Mouse (Mus musculus): ENCODE results near the gene Sorbs1. TPM values are rescaled to one million over a fixed set of nuclear protein-coding genes. Genes with fewer than 3 reads are reported as not detected.

Gene Sorbs1
- polyA plus RNA-seq, 1 experiment from 2014 or later = 107 TPM

- no peak for ATAC-seq (ENCODE audit: low FRiP score, low read depth)
- H3K27me3 ChIP-seq (replicated peaks) = no peaks in the 10 kb centered on the region
- no peaks in the 10 kb centered on the region for H3K4me1 ChIP-seq
- H3K36me3 ChIP-seq = peaks cover 36% of the 10 kb centered on the region
- 82% methylated on average over 15 of the region's 15 CpGs for WGBS
- no peak overlapping the region for H3K4me3 ChIP-seq
- H3K27ac ChIP-seq = no peak overlapping the region
- H3K9me3 ChIP-seq = no peaks in the 10 kb centered on the region
- H3K9ac ChIP-seq = no peak overlapping the region
- H3K4me2 ChIP-seq (replicated peaks) = no peak overlapping the region
Observed at GRCm38 (mm10) chr19:40310410-40311130, 203.0 kb downstream of the Sorbs1 start.

DNA sequence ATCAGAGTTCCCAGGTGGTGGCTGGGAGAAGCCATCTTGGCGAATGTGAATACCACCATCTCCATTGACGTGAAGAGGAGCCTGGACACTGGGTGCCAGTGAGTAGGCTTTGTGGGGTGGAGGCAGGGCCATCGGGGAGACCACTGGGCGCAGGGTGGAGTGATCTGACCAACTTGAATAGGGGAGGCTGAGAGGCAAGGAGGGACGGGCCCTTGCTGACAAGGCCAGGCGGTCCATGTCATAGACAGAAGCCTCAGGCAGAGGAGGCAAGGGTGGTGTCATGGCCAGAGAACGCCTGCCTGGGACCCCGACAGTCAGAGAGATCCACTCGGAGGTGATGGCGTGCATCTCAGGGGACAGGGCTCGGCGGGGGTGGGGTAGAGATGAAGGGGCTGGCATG is 203.7 kb downstream of the Sorbs1 start:
- Histone ChIP-seq H3K9me3 (no peaks in the 10 kb centered on the region), H3K27ac (no peak overlapping the region), H3K4me1 (no peaks in the 10 kb centered on the region), H3K4me3 (no peak overlapping the region), H3K36me3 (peaks cover 36% of the 10 kb centered on the region), H3K9ac (no peak overlapping the region), H3K27me3 (replicated peaks) (no peaks in the 10 kb centered on the region), H3K4me2 (replicated peaks) (no peak overlapping the region)
- ATAC-seq (ENCODE audit: low FRiP score, low read depth) = no peak
- 89% methylated on average over 12 of the region's 12 CpGs for WGBS

GRCm38 (mm10) chr19:40307550-40307949 is 206.0 kb downstream of the Sorbs1 start:
- ATAC-seq (ENCODE audit: low FRiP score, low read depth) = no peak
- H3K27ac ChIP-seq = no peak overlapping the region
- H3K9me3 ChIP-seq = no peaks in the 10 kb centered on the region
- no peaks in the 10 kb centered on the region for H3K4me1 ChIP-seq
- no peak overlapping the region for H3K4me2 ChIP-seq (replicated peaks)
- WGBS = 93% methylated on average over 7 of the region's 7 CpGs
- no peaks in the 10 kb centered on the region for H3K27me3 ChIP-seq (replicated peaks)
- no peak overlapping the region for H3K9ac ChIP-seq
- peaks cover 33% of the 10 kb centered on the region for H3K36me3 ChIP-seq
- H3K4me3 ChIP-seq = no peak overlapping the region

DNA sequence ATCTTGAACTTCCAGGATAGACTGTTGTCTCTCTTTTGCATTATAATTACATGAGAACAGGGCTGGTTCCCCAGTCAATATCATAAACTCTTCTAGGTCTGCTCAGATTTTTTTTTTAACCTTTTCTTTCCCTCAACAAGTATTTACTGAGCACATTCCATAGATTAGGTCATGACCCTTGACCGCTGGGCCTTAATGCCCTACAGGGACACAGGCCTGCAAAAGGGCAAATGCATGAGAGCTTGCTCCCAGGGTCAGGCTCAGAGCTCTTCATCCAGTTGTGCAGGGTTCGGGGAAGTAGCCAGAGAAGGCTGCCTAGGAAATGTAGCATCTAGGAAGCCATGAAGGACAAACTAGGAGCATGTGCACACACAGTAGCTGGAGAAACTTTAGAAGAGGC is 206.9 kb downstream of the Sorbs1 start:
- Histone ChIP-seq H3K9me3 (no peaks in the 10 kb centered on the region), H3K36me3 (peaks cover 31% of the 10 kb centered on the region), H3K27me3 (replicated peaks) (no peaks in the 10 kb centered on the region), H3K4me3 (no peak overlapping the region), H3K4me1 (no peaks in the 10 kb centered on the region), H3K4me2 (replicated peaks) (no peak overlapping the region), H3K9ac (no peak overlapping the region), H3K27ac (no peak overlapping the region)
- no peak for ATAC-seq (ENCODE audit: low FRiP score, low read depth)
- 78% methylated on average over 2 of the region's 2 CpGs for WGBS

- H3K9ac ChIP-seq = no peak overlapping the region
- peaks cover 20% of the 10 kb centered on the region for H3K36me3 ChIP-seq
- H3K4me1 ChIP-seq = no peaks in the 10 kb centered on the region
- no peaks in the 10 kb centered on the region for H3K27me3 ChIP-seq (replicated peaks)
- no peak for ATAC-seq (ENCODE audit: low FRiP score, low read depth)
- H3K27ac ChIP-seq = no peak overlapping the region
- H3K9me3 ChIP-seq = no peaks in the 10 kb centered on the region
- WGBS = 88% methylated on average over 7 of the region's 7 CpGs
- no peak overlapping the region for H3K4me2 ChIP-seq (replicated peaks)
- H3K4me3 ChIP-seq = no peak overlapping the region
Observed at GRCm38 (mm10) chr19:40305456-40305855, 208.1 kb downstream of the Sorbs1 start.

DNA sequence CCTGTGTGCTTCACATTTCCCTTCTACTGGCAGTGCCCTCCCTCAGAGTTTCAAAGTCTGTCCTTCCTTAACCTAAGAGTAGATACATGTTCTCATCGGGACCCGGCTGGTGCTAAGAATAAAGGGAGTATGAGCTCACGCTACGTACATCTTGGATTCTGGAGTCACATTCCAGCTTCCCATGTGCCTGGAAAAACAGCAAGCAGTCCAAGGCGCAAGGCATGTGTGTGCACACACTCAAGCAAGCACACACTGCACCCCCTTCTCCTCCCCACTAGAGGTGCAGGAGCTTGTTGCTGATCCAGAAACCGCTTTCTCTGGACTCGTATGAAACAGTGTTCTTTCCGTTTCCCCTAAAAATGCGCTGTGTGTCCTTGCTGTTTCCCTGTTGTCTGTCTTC is 210.7 kb downstream of the Sorbs1 start:
- no peak overlapping the region for H3K4me3 ChIP-seq
- WGBS = 88% methylated on average over 9 of the region's 9 CpGs
- no peak overlapping the region for H3K4me2 ChIP-seq (replicated peaks)
- no peak overlapping the region for H3K27ac ChIP-seq
- no peak overlapping the region for H3K9ac ChIP-seq
- peaks cover 7% of the 10 kb centered on the region; the same call in 1 of the 2 replicates for H3K36me3 ChIP-seq
- H3K4me1 ChIP-seq = no peaks in the 10 kb centered on the region
- no peak for ATAC-seq (ENCODE audit: low FRiP score, low read depth)
- H3K9me3 ChIP-seq = no peaks in the 10 kb centered on the region
- H3K27me3 ChIP-seq (replicated peaks) = no peaks in the 10 kb centered on the region

DNA sequence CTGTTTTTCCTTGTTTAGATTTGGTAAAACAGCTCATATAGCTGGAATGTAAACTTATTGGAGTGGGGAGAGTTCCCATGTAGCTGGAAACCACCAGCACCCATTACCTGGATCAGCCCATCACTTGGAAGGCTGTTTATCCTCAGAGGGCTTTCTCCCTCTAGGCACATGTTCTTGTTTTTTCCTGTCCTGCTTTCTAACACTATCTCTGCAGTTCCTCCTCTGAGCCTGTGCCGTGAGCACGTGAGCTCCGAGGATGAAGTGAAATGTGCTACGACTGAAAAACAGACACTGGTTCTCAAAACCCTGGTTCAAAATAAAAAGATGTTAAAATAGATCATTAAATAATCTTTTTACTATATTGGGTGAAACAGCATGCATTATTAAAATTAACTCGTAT is 211.1 kb downstream of the Sorbs1 start:
- Histone ChIP-seq H3K27ac (no peak overlapping the region), H3K27me3 (replicated peaks) (no peaks in the 10 kb centered on the region), H3K4me2 (replicated peaks) (no peak overlapping the region), H3K36me3 (peaks cover 3% of the 10 kb centered on the region; the same call in 1 of the 2 replicates), H3K4me1 (no peaks in the 10 kb centered on the region), H3K4me3 (no peak overlapping the region), H3K9ac (no peak overlapping the region), H3K9me3 (no peaks in the 10 kb centered on the region)
- WGBS = 95% methylated on average over 5 of the region's 5 CpGs
- ATAC-seq (ENCODE audit: low FRiP score, low read depth) = no peak

GRCm38 (mm10) chr19:40299983-40300759 is 213.4 kb downstream of the Sorbs1 start:
- H3K9me3 ChIP-seq = no peaks in the 10 kb centered on the region
- WGBS = 78% methylated on average over 12 of the region's 12 CpGs
- no peak overlapping the region for H3K4me2 ChIP-seq (replicated peaks)
- no peak overlapping the region for H3K27ac ChIP-seq
- H3K9ac ChIP-seq = no peak overlapping the region
- no peaks in the 10 kb centered on the region for H3K4me1 ChIP-seq
- ATAC-seq (ENCODE audit: low FRiP score, low read depth) = no peak
- H3K36me3 ChIP-seq = 0 out of 2 replicates have a peak, but pooled peaks cover under 1% of the 10 kb centered on the region
- no peaks in the 10 kb centered on the region for H3K27me3 ChIP-seq (replicated peaks)
- no peak overlapping the region for H3K4me3 ChIP-seq

GRCm38 (mm10) chr19:40299182-40299581 is 214.4 kb downstream of the Sorbs1 start:
- no peak overlapping the region for H3K4me2 ChIP-seq (replicated peaks)
- no peaks in the 10 kb centered on the region for H3K27me3 ChIP-seq (replicated peaks)
- H3K4me1 ChIP-seq = no peaks in the 10 kb centered on the region
- H3K9me3 ChIP-seq = no peaks in the 10 kb centered on the region
- WGBS = 68% methylated on average over 6 of the region's 6 CpGs
- no peak overlapping the region for H3K4me3 ChIP-seq
- H3K27ac ChIP-seq = no peak overlapping the region
- peaks cover 6% of the 10 kb centered on the region; the same call in 1 of the 2 replicates for H3K36me3 ChIP-seq
- ATAC-seq (ENCODE audit: low FRiP score, low read depth) = 0 out of 2 replicates have a peak, but pooled peaks have one; percentile 37
- no peak overlapping the region for H3K9ac ChIP-seq

GRCm38 (mm10) chr19:40298574-40298973 is 215.0 kb downstream of the Sorbs1 start:
- no peak overlapping the region for H3K4me3 ChIP-seq
- 73% methylated on average over 2 of the region's 2 CpGs for WGBS

DNA sequence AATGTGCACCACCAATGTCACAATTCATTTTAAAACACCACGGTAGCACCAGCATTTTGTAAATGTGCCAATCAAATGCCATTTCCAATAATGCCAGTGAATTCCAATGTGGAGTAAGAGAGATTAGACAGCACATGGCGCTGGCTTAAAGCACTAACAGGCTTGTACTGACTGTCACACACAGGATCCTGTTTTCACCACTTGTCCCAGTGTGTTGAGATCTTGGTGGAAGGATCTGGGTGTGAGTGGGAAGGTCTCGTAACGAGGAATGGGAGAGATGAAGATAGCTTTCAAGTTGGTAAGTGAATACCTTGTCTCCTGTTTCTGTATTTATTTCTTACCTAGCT is 215.8 kb downstream of the Sorbs1 start:
- H3K4me1 ChIP-seq = no peaks in the 10 kb centered on the region
- no peak overlapping the region for H3K27ac ChIP-seq
- H3K36me3 ChIP-seq = peaks cover 12% of the 10 kb centered on the region; the same call in 1 of the 2 replicates
- WGBS = 87% methylated on average over 4 of the region's 4 CpGs
- no peak overlapping the region for H3K9ac ChIP-seq
- ATAC-seq (ENCODE audit: low FRiP score, low read depth) = no peak
- H3K9me3 ChIP-seq = no peaks in the 10 kb centered on the region
- no peaks in the 10 kb centered on the region for H3K27me3 ChIP-seq (replicated peaks)
- no peak overlapping the region for H3K4me3 ChIP-seq
- H3K4me2 ChIP-seq (replicated peaks) = no peak overlapping the region

More at GRCm38 (mm10) chr19:40298574-40298973, 215.0 kb downstream of the Sorbs1 start:
- Histone ChIP-seq H3K27ac (no peak overlapping the region), H3K36me3 (peaks cover 12% of the 10 kb centered on the region; the same call in 1 of the 2 replicates), H3K4me2 (replicated peaks) (no peak overlapping the region), H3K4me1 (no peaks in the 10 kb centered on the region), H3K27me3 (replicated peaks) (no peaks in the 10 kb centered on the region), H3K9ac (no peak overlapping the region), H3K9me3 (no peaks in the 10 kb centered on the region)
- no peak for ATAC-seq (ENCODE audit: low FRiP score, low read depth)

- Histone ChIP-seq H3K4me3 (no peak overlapping the region), H3K9ac (no peak overlapping the region), H3K27me3 (replicated peaks) (no peaks in the 10 kb centered on the region), H3K4me2 (replicated peaks) (no peak overlapping the region), H3K36me3 (peaks cover 12% of the 10 kb centered on the region; the same call in 1 of the 2 replicates), H3K9me3 (no peaks in the 10 kb centered on the region), H3K27ac (no peak overlapping the region), H3K4me1 (no peaks in the 10 kb centered on the region)
- no peak for ATAC-seq (ENCODE audit: low FRiP score, low read depth)
- 77% methylated on average over 7 of the region's 7 CpGs for WGBS
Observed at GRCm38 (mm10) chr19:40297078-40297797, 216.3 kb downstream of the Sorbs1 start.
